Mouse (Mus musculus) embryonic facial prominence, embryonic 11.5 days (tissue): ENCODE data around the gene Naa35. TPM values are rescaled to one million over a fixed set of nuclear protein-coding genes. Genes with fewer than 3 reads are reported as not detected.
A peak's percentile ranks its signal among the peaks of the same experiment; 100 is the strongest.

ENCODE experiments used
- ATAC-seq: fragments of 200-750 bp; cut with Nextera tagmentation; replicated peaks from 2 replicates; pipeline ENCODE4 v1.8.0; 2017; ENCODE audit warnings: low read depth; ENCODE audit not compliant: insufficient number of reproducible peaks, low FRiP score, low TSS enrichment
- DNase-seq: peaks from one replicate; pipeline ENCODE4 v3.0.0-alpha.2; 2015; ENCODE audit warnings: low spot score
- H3K27ac ChIP-seq: fragments of 300-500 bp; sonication (generic); replicated peaks from 2 replicates; pipeline ENCODE4 v1.5.1; 2014; ENCODE audit warnings: mild to moderate bottlenecking, low read depth, low read length, control low read depth
- H3K27me3 ChIP-seq: fragments of 300-500 bp; sonication (generic); 2 replicates; pipeline ENCODE4 v1.6.1; 2014; ENCODE audit warnings: mild to moderate bottlenecking, low read length, moderate library complexity, mixed read lengths; ENCODE audit not compliant: control insufficient read depth, insufficient read depth
- H3K36me3 ChIP-seq: fragments of 300-500 bp; sonication (generic); replicated peaks from 2 replicates; pipeline ENCODE4 v1.6.1; 2014; ENCODE audit warnings: low read depth, mild to moderate bottlenecking, low read length, moderate library complexity, mixed read lengths; ENCODE audit not compliant: control insufficient read depth, insufficient read depth
- H3K4me1 ChIP-seq: fragments of 300-500 bp; sonication (generic); 2 replicates; pipeline ENCODE4 v1.6.1; 2014; ENCODE audit warnings: low read length, mixed read lengths; ENCODE audit not compliant: control insufficient read depth, insufficient read depth
- H3K4me2 ChIP-seq: fragments of 300-500 bp; sonication (generic); 2 replicates; pipeline ENCODE4 v1.6.1; 2014; ENCODE audit warnings: low read depth, mild to moderate bottlenecking, control low read depth, low read length, moderate library complexity
- H3K4me3 ChIP-seq: fragments of 300-500 bp; sonication (generic); 2 replicates; pipeline ENCODE4 v1.5.1; 2014; ENCODE audit warnings: low read depth, low read length, control low read depth
- H3K9ac ChIP-seq: fragments of 300-500 bp; sonication (generic); replicated peaks from 2 replicates; pipeline ENCODE4 v1.6.1; 2014; ENCODE audit warnings: mild to moderate bottlenecking, control low read depth, low read length
- H3K9me3 ChIP-seq: fragments of 300-500 bp; sonication (generic); replicated peaks from 2 replicates; pipeline ENCODE4 v1.6.1; 2016; ENCODE audit warnings: mild to moderate bottlenecking, low read length, inconsistent platforms, mixed read lengths; ENCODE audit not compliant: control insufficient read depth
- WGBS: fragments of 180-500 bp; shearing (Covaris S2); extraction: QIAGEN DNeasy Blood & Tissue Kit; methylation state at CpG from one replicate; pipeline ENCODE4 v1.1.7; 2014; 5-methylcytosine and 5-hydroxymethylcytosine counted together
- polyA plus RNA-seq: library from polyadenylated mRNA; unstranded; fragments of >200 nt; fragmentation: Nextera tagmentation; extraction: Ambion mirVana; gene quantifications from 2 replicates; pipeline ENCODE4 v1.2.1, GENCODE M21; 2014

The Naa35 gene
- polyA plus RNA-seq, 1 experiment from 2014 or later, result 104 TPM

DNA sequence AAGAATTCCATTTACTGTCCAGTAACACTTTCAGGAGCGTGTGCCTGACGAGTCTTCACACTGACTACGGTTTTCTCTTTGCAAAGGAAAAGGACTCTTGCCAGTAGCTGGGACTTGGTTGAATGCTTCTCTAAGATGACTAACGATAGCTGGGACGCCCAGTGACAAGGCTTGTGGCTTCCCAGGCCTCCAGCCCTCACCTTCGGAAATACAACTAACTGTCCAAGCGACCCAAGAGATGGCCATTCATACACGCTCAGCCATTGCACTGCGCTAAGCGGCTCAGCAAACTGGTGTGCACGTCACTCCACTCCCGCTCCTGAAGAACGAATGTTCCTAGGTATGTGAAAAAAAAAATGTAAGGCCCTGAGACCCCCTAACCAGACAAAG, 89.7 kb downstream of the Naa35 start:
- H3K27ac ChIP-seq, result no peak overlapping the region
- no peaks in the 10 kb centered on the region for H3K9me3 ChIP-seq
- WGBS, result under 1% methylated on average over 13 of the region's 13 CpGs
- H3K4me1 ChIP-seq, result no peaks in the 10 kb centered on the region
- H3K9ac ChIP-seq, result peak overlapping the region; percentile 80
- H3K27me3 ChIP-seq, result no peaks in the 10 kb centered on the region
- peak; percentile 67 for DNase-seq
- H3K36me3 ChIP-seq, result no peaks in the 10 kb centered on the region
- peak overlapping the region; percentile 73 for H3K4me3 ChIP-seq
- peak overlapping the region; percentile 28 for H3K4me2 ChIP-seq
- ATAC-seq, result no peak

DNA sequence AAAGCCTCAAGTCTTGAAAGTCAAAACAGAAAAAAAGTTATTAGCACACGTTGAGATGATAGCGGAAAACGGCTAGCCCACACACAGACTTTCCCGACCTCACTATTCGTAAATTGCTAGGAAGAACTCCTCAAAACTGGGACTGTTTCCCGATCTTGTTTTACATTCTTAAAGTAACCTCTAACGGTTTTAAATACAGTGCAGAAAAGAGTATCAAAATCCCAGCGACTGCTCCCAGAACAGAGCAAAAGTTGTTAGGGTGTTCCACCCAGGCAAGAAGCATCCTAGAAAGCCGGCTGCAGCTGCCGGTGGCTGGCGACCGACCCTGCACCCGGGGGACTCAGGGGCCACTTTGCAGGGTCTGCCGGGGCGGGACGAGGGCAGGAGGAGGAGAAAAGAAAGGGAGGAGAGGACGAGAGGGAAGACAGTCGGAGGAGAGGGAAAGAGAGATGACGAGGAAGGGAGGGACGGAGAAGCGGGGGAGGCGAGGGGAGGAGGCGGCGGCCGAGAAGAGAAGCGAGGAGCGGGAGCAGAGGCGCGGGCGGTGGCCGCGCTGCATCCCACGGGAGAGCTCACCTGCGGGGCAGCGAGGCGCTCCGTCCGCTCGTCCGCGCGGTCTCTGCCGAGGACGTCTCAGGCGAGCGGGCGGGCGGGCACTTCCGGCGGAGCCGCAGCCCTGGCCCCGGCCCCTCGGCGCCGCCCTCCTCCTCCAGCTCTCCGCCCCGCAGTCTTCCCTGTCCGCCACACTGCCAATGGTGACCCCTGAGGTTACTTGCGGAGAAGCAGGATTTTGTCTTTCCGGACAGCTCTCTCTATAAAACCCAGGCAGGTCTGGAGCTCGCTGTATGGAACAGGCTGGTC, 90.3 kb downstream of the Naa35 start, which contains the start of gene Golm1:
Golm1 (minus strand) TSS at position 661 of the 861 bp plus-strand sequence.
- Histone ChIP-seq H3K4me2 (peak within 1 kb of the TSS; percentile 28), H3K4me1 (no peaks in the 10 kb centered on the region), H3K27me3 (no peaks in the 10 kb centered on the region), H3K9ac (peak within 1 kb of the TSS; percentile 80), H3K27ac (peak within 1 kb of the TSS; percentile 86), H3K36me3 (no peaks in the 10 kb centered on the region), H3K9me3 (no peaks in the 10 kb centered on the region), H3K4me3 (peak within 1 kb of the TSS; percentile 73)
- DNase-seq (peak; percentile 80), ATAC-seq (peak; percentile 91)
- WGBS, result 1% methylated on average over 52 of the region's 61 CpGs

DNA sequence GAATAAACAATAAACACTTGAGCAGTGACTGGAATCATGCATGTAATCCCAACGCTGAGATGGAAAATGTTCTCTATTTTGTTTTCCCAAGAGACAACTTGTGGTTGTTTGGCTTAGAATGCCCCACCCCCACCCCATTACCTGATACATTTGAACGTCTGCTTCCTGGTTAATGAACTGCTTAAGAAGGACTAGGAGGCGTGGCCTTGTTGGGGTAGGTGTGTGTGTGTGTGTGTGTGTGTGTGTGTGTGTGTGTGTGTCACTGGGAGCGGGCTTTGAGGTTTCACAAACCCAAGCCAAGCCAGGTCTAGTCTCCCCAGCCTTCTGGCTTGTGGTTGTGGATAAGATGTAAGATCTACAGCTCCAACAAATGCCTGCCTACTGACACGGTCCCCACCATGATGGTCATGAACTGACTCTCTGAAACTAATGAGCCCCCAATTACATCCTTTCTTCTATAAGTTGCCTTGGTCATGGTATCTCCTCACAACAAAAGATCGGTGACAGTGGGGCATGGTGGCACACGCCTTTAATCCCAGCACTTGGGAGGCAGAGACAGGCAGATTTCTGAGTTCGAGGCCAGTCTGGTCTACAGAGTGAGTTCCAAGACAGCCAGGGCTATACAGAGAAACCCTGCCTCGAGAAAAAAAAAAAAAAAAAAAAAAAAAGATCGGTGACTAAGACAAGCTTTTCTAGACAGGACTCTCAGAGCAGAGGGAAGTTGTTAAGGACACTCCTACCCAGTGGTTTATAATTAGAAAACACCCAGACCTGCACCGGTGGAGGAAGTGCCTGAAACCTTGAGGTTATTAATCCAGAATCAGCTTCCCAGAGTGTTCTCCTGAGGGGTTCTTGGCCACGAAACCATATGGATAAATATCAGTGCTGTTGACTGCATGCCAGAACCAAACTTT, 91.5 kb downstream of the Naa35 start:
- no peak overlapping the region for H3K27ac ChIP-seq
- H3K4me2 ChIP-seq, result no peak overlapping the region
- 84% methylated on average over 11 of the region's 12 CpGs for WGBS

DNA sequence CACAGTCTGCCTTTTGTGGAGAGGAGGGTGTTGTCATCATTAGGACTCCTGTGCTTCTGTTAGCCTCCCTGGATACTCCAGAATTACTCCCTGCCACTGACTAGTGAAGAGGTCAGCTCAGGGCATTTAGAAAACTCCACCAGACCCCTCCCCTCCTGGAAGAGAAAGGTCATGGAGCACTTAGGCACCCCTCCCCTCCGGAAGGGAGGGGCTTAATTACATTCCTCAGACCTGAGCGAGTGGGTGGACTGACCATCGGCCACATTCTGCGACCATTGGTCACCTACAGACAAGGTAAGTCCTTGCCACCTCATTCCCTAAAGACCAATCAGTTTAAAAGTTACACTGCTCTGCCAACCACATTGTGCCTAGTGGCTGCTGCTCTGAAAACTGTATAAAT, 94.2 kb downstream of the Naa35 start:
- 35% methylated on average over 4 of the region's 4 CpGs for WGBS
- H3K9ac ChIP-seq, result no peak overlapping the region

More for the DNA sequence above, 91.5 kb downstream of the Naa35 start:
- H3K4me3 ChIP-seq, result no peak overlapping the region
- no peaks in the 10 kb centered on the region for H3K36me3 ChIP-seq
- H3K9me3 ChIP-seq, result no peaks in the 10 kb centered on the region
- no peaks in the 10 kb centered on the region for H3K27me3 ChIP-seq
- no peaks in the 10 kb centered on the region for H3K4me1 ChIP-seq
- ATAC-seq (no peak), DNase-seq (no peak)
- no peak overlapping the region for H3K9ac ChIP-seq

DNA sequence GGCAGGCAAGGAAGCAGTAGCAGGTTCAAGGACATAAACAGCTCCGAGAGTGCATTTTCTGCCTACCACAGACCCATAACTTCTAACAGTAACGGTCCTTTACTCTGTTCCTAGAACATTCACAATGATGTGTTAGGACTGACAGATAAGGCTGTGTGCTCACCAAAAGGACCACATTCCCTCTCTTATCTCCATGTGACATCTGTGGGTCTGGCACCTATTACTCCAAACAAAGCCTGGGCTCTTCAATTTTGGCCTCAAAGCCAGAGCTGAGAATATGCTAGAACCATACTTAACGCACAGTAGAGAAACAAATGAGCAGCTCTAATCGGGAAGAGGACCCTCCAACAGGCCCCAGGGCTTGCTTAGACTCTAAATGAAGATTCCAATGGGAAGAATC, 94.8 kb downstream of the Naa35 start:
- H3K4me1 ChIP-seq, result no peaks in the 10 kb centered on the region
- DNase-seq (no peak), ATAC-seq (no peak)
- no peak overlapping the region for H3K4me2 ChIP-seq
- WGBS, result 69% methylated on average over 4 of the region's 4 CpGs
- H3K27me3 ChIP-seq, result no peaks in the 10 kb centered on the region
- H3K27ac ChIP-seq, result no peak overlapping the region
- no peaks in the 10 kb centered on the region for H3K9me3 ChIP-seq
- no peak overlapping the region for H3K4me3 ChIP-seq
- no peaks in the 10 kb centered on the region for H3K36me3 ChIP-seq
- H3K9ac ChIP-seq, result no peak overlapping the region

More for the DNA sequence above, 94.2 kb downstream of the Naa35 start:
- Histone ChIP-seq H3K27ac (no peak overlapping the region), H3K4me1 (no peaks in the 10 kb centered on the region), H3K27me3 (no peaks in the 10 kb centered on the region), H3K9me3 (no peaks in the 10 kb centered on the region), H3K36me3 (no peaks in the 10 kb centered on the region), H3K4me2 (no peak overlapping the region), H3K4me3 (no peak overlapping the region)
- DNase-seq (no peak), ATAC-seq (no peak)

DNA sequence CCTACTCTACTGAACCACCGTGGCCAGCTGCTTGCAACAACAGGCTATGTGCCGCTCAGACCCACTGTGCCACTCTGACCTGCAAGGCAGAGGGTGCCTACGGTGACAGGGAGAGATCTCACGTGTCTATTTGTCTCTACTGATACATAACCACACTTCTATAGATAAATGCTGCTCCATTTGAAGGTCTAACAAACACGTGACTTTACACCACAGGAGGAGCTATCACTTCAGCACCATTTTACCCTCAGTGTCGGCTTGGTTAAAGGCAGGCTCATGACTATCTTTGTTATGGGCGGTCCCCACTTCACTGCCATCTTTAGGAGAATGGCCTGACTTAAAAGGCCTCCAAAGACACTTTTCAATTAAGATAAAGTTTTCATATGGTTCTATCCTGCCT, 97.6 kb downstream of the Naa35 start:
- Histone ChIP-seq H3K4me3 (no peak overlapping the region), H3K4me2 (no peak overlapping the region), H3K27me3 (no peaks in the 10 kb centered on the region), H3K36me3 (no peaks in the 10 kb centered on the region), H3K4me1 (no peaks in the 10 kb centered on the region), H3K27ac (no peak overlapping the region), H3K9ac (no peak overlapping the region), H3K9me3 (no peaks in the 10 kb centered on the region)
- 37% methylated on average over 7 of the region's 7 CpGs for WGBS
- ATAC-seq (no peak), DNase-seq (peak; percentile 77)

DNA sequence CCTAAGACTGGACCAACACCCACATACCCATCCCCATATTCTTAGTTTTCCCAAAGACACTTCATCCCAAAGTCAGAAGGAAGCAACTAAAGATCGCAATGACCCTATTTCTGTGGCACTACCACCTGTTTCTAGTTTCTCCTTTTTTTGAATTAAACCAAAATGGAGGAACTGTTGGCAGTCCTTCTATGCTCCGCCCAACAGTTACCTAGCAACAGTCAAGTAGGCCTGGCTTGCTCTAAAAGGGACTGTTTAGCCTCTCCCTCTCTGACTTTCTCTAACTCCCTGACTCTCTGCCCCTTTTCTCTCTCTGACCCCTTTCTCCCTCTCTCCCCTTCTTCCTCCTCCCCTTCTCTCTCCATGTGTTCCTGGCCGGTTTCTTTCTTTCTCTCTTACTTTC, 100.2 kb downstream of the Naa35 start:
- WGBS, result 90% methylated on average over 3 of the region's 3 CpGs
- DNase-seq (no peak), ATAC-seq (no peak)
- Histone ChIP-seq H3K27ac (no peak overlapping the region), H3K9ac (no peak overlapping the region), H3K36me3 (no peaks in the 10 kb centered on the region), H3K4me1 (no peaks in the 10 kb centered on the region), H3K4me3 (no peak overlapping the region), H3K9me3 (no peaks in the 10 kb centered on the region), H3K27me3 (no peaks in the 10 kb centered on the region), H3K4me2 (no peak overlapping the region)
